Mouse (Mus musculus) ES-E14 (cell line): ENCODE data around the gene Ptprm. TPM values are rescaled to one million over a fixed set of nuclear protein-coding genes. Genes with fewer than 3 reads are reported as not detected.

Source experiments
- DNase-seq: peaks from one replicate; pipeline ENCODE4 v3.0.0-alpha.2; 2013; ENCODE audit warnings: low read depth, low spot score
- H3K27ac ChIP-seq: 2 replicates; pipeline ENCODE4 v1.5.1; 2012; ENCODE audit warnings: low read depth, mild to moderate bottlenecking, low read length, moderate library complexity, mixed read lengths; ENCODE audit not compliant: poor library complexity, insufficient read depth, severe bottlenecking
- H3K36me3 ChIP-seq: 2 replicates; pipeline ENCODE4 v1.6.1; 2012; ENCODE audit warnings: mild to moderate bottlenecking, low read length, moderate library complexity, mixed read lengths; ENCODE audit not compliant: control insufficient read depth, poor library complexity, insufficient read depth, severe bottlenecking
- H3K4me1 ChIP-seq, 2 experiments: fragments of 150-350 bp in 1 of 2; sonication (generic) in 1 of 2; 2 replicates each; pipeline ENCODE4 v1.6.1; 2012; ENCODE audit warnings: low read length in 2 of 2, mild to moderate bottlenecking in 1 of 2, mixed read lengths in 1 of 2; ENCODE audit not compliant: control insufficient read depth in 2 of 2, insufficient read depth in 2 of 2, poor library complexity in 1 of 2
- H3K4me3 ChIP-seq, 2 experiments: fragments of 150-350 bp in 1 of 2; sonication (generic) in 1 of 2; 2 replicates each; pipeline ENCODE4 v1.5.1; 2012; ENCODE audit warnings: low read length in 2 of 2, low read depth in 1 of 2, mild to moderate bottlenecking in 1 of 2, mixed read lengths in 1 of 2; ENCODE audit not compliant: insufficient read depth in 1 of 2, poor library complexity in 1 of 2, severe bottlenecking in 1 of 2
- H3K9ac ChIP-seq: 2 replicates; pipeline ENCODE4 v1.6.1; 2012; ENCODE audit warnings: low read depth, mild to moderate bottlenecking, low read length, mixed read lengths; ENCODE audit not compliant: poor library complexity, insufficient read depth, severe bottlenecking
- H3K9me3 ChIP-seq: fragments of 150-350 bp; sonication (generic); 2 replicates; pipeline ENCODE4 v1.6.1; 2012; ENCODE audit warnings: low read depth, mild to moderate bottlenecking, low read length; ENCODE audit not compliant: control insufficient read depth, insufficient read depth
- CHD2 ChIP-seq: IDR thresholded peaks from 2 replicates; pipeline ENCODE4 v1.6.1; 2014; ENCODE audit warnings: mild to moderate bottlenecking, low read depth, low read length, inconsistent platforms
- HCFC1 ChIP-seq: IDR thresholded peaks from 2 replicates; pipeline ENCODE4 v1.6.1; 2012; ENCODE audit warnings: low read length, inconsistent platforms, borderline replicate concordance; ENCODE audit not compliant: insufficient read depth
- MAFK ChIP-seq: IDR thresholded peaks from 2 replicates; pipeline ENCODE4 v1.6.1; 2014; ENCODE audit warnings: mild to moderate bottlenecking, low read depth, low read length, inconsistent platforms; ENCODE audit not compliant: insufficient read depth
- ZC3H11A ChIP-seq: IDR thresholded peaks from 2 replicates; pipeline ENCODE4 v1.6.1; 2012; ENCODE audit warnings: low read depth, mild to moderate bottlenecking, inconsistent platforms, low read length, borderline replicate concordance
- ZNF384 ChIP-seq: IDR thresholded peaks from 2 replicates; pipeline ENCODE4 v1.6.1; 2012; ENCODE audit warnings: low read depth, low read length, inconsistent platforms
- in situ Hi-C, 2 experiments: fragments of 600-800 bp; cut with MboI; formaldehyde crosslinking; loops; one replicate each; pipeline ENCODE4 v1.15.1; 2025; ENCODE audit warnings: low sequenced_read_pairs in 2 of 2, inconsistent platforms in 1 of 2; ENCODE audit not compliant: unreplicated experiment in 2 of 2
- total RNA-seq: library from RNA; depleted of rRNA; stranded (reverse); fragments of 300-350 nt; gene quantifications from 2 replicates; pipeline ENCODE4 v1.2.3, GENCODE M21; 2012

Gene Ptprm
- total RNA-seq, 1 experiment, result 2.9 TPM

DNA sequence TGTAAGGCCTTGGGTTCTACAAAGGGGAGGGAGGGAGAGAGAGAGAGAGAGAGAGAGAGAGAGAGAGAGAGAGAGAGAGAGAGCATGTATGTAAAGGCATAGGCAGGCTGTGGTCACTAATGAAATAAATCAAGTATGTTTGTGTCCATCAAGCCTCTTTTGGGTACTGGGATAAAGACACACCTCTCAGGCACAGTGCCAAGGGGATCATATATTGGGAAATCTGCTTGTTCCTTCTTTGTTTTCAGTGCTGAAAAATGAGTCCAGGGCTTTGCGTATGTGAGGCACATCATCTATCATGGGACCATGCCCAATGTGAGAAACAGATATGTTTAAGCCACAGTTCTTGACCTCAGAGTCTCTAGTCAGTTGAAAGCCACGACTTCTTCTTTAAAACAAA lies 475.1 kb downstream of the Ptprm start:
- TF ChIP-seq ZC3H11A (no peak), MAFK (no peak), ZNF384 (no peak), HCFC1 (no peak), CHD2 (no peak)
- no peaks in the 10 kb centered on the region for H3K36me3 ChIP-seq
- in situ Hi-C loops, result no loop called here

DNA sequence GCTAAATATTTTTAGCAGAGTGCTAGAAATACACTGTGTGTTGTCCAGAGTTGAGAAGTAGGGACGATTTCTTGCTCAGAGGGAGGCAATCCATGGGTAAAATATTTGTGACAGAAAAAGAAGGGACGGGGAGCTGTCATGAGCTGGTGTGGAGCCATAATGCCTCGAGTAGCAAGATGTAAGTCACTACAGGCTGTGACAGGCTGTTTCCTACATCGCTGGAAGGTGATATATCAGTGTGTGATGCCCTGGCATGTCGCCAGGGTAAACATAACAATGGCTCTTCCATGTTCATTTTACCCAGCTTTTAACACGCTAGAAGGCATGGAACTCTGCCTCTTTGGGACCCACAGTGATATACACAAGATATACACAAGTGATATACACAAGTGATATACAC lies 476.7 kb downstream of the Ptprm start:
- TF ChIP-seq HCFC1 (no peak), CHD2 (no peak), ZC3H11A (no peak), MAFK (no peak)
- no peaks in the 10 kb centered on the region for H3K36me3 ChIP-seq
- in situ Hi-C loops, result no loop called here
- H3K9me3 ChIP-seq, result no peaks in the 10 kb centered on the region
- no peak overlapping the region for H3K27ac ChIP-seq
- H3K4me1 ChIP-seq, result no peaks in the 10 kb centered on the region
- no peak overlapping the region for H3K4me3 ChIP-seq
- DNase-seq, result no peak
- no peak overlapping the region for H3K9ac ChIP-seq

More for the DNA sequence above, 475.1 kb downstream of the Ptprm start:
- no peak overlapping the region for H3K27ac ChIP-seq
- no peaks in the 10 kb centered on the region for H3K4me1 ChIP-seq
- H3K9ac ChIP-seq, result no peak overlapping the region
- H3K4me3 ChIP-seq, result no peak overlapping the region
- no peak for DNase-seq
- no peaks in the 10 kb centered on the region for H3K9me3 ChIP-seq

DNA sequence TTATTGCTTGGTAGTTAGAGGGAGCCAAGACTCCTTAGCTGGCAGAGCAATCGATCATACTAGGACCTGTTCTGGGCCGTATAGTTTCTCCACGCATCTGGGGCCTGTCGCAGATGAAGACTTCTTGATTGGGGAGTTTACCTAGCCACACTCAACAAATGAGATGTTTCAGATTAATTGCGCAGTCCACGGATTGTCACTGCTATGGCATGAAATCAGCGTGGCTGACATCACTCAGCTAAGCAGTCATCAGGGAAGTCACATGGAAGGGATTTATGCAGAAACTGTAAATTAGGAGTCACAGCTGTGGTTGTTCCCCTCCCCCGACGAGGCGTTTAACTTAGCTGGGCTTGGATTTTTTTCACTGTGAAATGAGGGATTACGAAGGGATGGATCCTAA lies 479.4 kb downstream of the Ptprm start:
- Histone ChIP-seq H3K36me3 (no peaks in the 10 kb centered on the region), H3K4me1 (no peaks in the 10 kb centered on the region), H3K9me3 (no peaks in the 10 kb centered on the region), H3K4me3 (no peak overlapping the region), H3K27ac (no peak overlapping the region), H3K9ac (no peak overlapping the region)
- TF ChIP-seq ZNF384 (no peak), HCFC1 (no peak), CHD2 (no peak), MAFK (no peak), ZC3H11A (no peak)
- in situ Hi-C loops, result no loop called here
- no peak for DNase-seq

DNA sequence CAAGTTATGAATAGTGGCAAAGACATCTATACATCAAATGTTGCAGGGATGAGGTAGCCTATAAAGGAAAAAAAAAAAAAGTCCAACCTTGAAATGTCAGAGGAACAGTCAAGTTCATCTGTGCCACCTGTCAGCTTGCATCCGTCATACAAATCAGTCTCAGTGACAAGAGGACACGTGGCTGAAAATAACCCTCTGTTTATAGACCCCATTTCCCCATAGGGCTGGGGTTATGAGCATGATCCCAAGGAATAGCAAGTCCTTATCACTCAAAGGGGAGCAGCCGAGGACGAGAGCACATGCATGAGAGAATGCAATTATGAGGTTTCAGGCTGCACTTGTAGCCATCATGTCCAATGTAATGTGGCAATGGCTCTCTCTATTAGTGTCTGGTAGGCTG lies 482.9 kb downstream of the Ptprm start:
- H3K36me3 ChIP-seq, result no peaks in the 10 kb centered on the region
- no peaks in the 10 kb centered on the region for H3K4me1 ChIP-seq
- in situ Hi-C loops, result no loop called here
- TF ChIP-seq CHD2 (no peak), MAFK (no peak), ZNF384 (no peak)
- H3K9me3 ChIP-seq, result no peaks in the 10 kb centered on the region
- no peak overlapping the region for H3K9ac ChIP-seq
- DNase-seq, result no peak
- H3K4me3 ChIP-seq, result no peak overlapping the region
- no peak overlapping the region for H3K27ac ChIP-seq

DNA sequence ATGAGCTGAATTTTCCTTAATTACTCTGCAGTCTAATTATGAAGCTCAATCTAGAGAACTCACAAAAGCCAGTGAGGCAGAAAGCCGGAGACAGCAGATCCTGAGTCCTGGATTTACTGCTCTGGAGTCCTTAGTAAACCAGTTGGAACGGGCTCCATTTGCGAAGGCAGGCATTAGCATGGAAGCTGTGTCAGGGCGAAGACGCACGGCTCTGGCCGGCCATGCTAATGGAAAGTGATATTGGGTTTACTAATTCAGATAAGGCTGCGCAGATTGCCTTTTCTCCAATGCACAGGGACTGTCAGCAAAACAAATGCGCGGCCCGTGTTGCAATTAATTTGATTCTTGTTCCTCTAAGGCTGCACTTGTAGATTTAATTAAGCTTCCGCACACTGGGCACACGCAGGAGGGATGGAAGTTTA lies 484.7 kb downstream of the Ptprm start:
- Histone ChIP-seq H3K27ac (no peak overlapping the region), H3K4me1 (no peaks in the 10 kb centered on the region), H3K4me3 (no peak overlapping the region), H3K9ac (no peak overlapping the region), H3K36me3 (no peaks in the 10 kb centered on the region), H3K9me3 (no peaks in the 10 kb centered on the region)
- no peak for TF ChIP-seq CHD2
- no peak for TF ChIP-seq ZNF384
- no peak for TF ChIP-seq ZC3H11A
- TF ChIP-seq HCFC1, result no peak
- no peak for TF ChIP-seq MAFK
- no peak for DNase-seq
- in situ Hi-C loops, result no loop called here
